Mouse (Mus musculus) heart, postnatal 0 days (tissue): ENCODE results near the gene Ifnar1.

Source experiments
- CTCF ChIP-seq: IDR thresholded peaks from 2 replicates; pipeline ENCODE4 v1.5.1; 2016; ENCODE audit warnings: antibody characterized with exemption, control low read depth, low read depth
- EP300 ChIP-seq: IDR thresholded peaks from 2 replicates; pipeline ENCODE4 v1.6.1; 2016; ENCODE audit warnings: antibody characterized with exemption, low read depth

DNA sequence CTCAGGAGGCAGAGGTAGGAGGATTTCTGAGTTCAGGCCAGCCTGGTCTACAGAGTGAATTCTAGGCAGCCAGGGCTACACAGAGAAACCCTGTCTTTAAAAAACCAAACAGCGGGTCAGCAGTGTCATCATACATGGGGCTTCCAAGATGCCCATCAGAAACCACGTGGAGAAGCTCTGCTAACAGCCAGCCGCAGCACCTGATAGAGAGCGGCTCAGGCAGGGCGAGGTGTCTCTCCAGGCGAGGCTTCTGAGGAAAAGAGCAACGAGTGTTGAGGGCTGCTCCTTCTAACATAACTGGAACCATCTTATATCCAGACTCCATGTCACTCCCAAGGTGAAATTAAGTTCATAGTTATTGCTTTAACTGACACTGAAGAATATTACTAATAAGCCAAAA is 36.1 kb upstream of the Ifnar1 start:
- TF ChIP-seq EP300 (no peak), CTCF (no peak)
